Mouse (Mus musculus): ENCODE measurements around the gene Tmem132d.

DNA sequence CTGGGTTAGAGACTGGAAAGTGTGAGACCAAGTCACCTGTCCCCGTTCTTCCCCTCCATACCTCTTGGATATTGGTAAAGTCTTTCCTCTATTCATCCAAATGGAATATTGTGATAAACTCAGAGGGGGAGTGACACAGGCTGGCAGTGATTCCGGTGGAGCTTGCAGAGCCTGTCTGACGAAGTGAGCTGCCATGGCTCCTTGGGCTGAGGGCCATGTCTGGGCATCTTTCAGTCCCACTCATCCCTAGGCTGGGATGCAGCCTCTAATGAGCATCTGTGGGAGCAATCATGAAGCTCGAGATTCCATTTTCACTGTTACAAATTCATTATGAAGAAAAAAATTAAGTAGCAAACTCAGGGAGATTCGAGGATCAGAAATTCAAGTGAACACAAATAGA lies 332.5 kb downstream of the Tmem132d start:
- TF ChIP-seq GATA1 (IDR thresholded peaks at IDR 0.05; ENCODE audit: borderline replicate concordance, low read length) (no peak), FLI1 (IDR thresholded peaks at IDR 0.05; ENCODE audit: low read length) (no peak)

Data from megakaryocyte, embryonic 14.5 days (primary cell).